In the genomic region with DNA sequence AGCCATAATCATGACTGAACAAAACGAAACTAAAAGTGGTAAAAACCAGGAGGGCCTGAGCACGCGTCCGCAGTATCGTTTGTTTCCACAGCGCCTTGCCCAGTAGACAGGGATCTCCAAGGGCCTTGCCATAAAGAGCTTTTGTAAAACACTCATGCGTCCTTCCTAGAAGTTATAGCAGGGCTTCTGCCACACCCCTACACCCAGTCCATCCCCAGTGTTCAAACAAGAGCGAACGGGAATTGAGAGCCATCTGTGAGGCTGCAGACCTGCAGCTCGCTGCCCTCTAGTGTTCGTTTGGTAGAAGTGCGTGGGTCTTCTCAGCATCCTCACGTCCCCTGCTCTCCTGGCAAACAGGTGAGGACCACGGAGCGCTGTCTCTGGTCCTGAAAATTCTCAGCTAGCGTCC, we compare ENCODE assay signal across 8 mouse cellular contexts. TPM values are rescaled to one million over a fixed set of nuclear protein-coding genes. Genes with fewer than 3 reads are reported as not detected.
DNase-seq lines count a peak whose midpoint lies in the region; ATAC-seq and TF ChIP-seq lines count a peak whose summit lies in the region.

No protein-coding gene starts in this region.

- TF ChIP-seq EP300 in liver, embryonic 14.5 days (IDR thresholded peaks at IDR 0.05; ENCODE audit: low read depth), result no peak

- peak overlapping the region; percentile 31 for H3ac ChIP-seq in C2C12 (ENCODE audit: control insufficient read depth, insufficient read length, low read depth)

- TF ChIP-seq POLR2A in cortical plate, adult 2 months (IDR thresholded peaks at IDR 0.05; ENCODE audit: extremely low read depth, insufficient read depth, low read length), result peak; percentile 13; the same call in 1 of the 2 replicates

- peak overlapping the region; percentile 39 for H3K9ac ChIP-seq in liver, embryonic 14.5 days (replicated peaks)

- ATAC-seq in liver, embryonic 14.5 days (ENCODE audit: insufficient read depth), result peak; percentile 61; the same call in 1 of the 2 replicates

- peak overlapping the region; percentile 23 for H3K4me3 ChIP-seq in C2C12 (ENCODE audit: insufficient read depth, poor library complexity, severe bottlenecking)
- H3K4me3 ChIP-seq in cortical plate, adult 2 months (ENCODE audit: insufficient read depth, low read length), result peak overlapping the region; percentile 48
- peak overlapping the region; percentile 58 to 84 for H3K4me3 ChIP-seq in liver, embryonic 14.5 days (ENCODE audit: insufficient read depth in 1 of 2, low read depth in 2 of 2, low read length in 2 of 2)

- DNase-seq in T-cell, adult 2 months (ENCODE audit: low spot score), result peak; percentile 75
- peak; percentile 72 to 78 for DNase-seq in heart, adult 18-20 months
- DNase-seq in kidney, adult 11 months, result peak; percentile 67
- DNase-seq in liver, embryonic 14.5 days (ENCODE audit: low read depth in 3 of 3, low spot score in 3 of 3), result peak; percentile 65 to 70 (median 67)
- peak; percentile 59 to 67 for DNase-seq in natural killer cell, adult 2 months (ENCODE audit: low spot score in 2 of 2)
- DNase-seq in testis, postnatal 14 days (ENCODE audit: low spot score), result peak; percentile 71

- no peaks in the 10 kb centered on the region for H3K4me1 ChIP-seq in cortical plate, adult 2 months (ENCODE audit: control insufficient read depth, insufficient read depth, low read length)
- H3K4me1 ChIP-seq in liver, embryonic 14.5 days (replicated peaks; ENCODE audit: control insufficient read depth in 2 of 2, insufficient read depth in 2 of 2, low read length in 1 of 2), result 0 out of 4 replicates have a peak, but pooled peaks cover 2 to 3% of the 10 kb centered on the region in 2 experiments

- peaks cover 6% of the 10 kb centered on the region for H3K27me3 ChIP-seq in C2C12 (ENCODE audit: control insufficient read depth, insufficient read depth, insufficient read length)
- H3K27me3 ChIP-seq in liver, embryonic 14.5 days (ENCODE audit: control insufficient read depth, insufficient read depth, low read length), result no peaks in the 10 kb centered on the region

- H3K79me2 ChIP-seq in C2C12 (ENCODE audit: control insufficient read depth, insufficient read depth), result no peaks in the 10 kb centered on the region

- H3K4me2 ChIP-seq in liver, embryonic 14.5 days (ENCODE audit: low read depth), result peak overlapping the region; percentile 73

- TF ChIP-seq CTCF in C2C12 (IDR thresholded peaks at IDR 0.05; ENCODE audit: control insufficient read depth, insufficient read depth, insufficient read length), result peak; percentile 86
- TF ChIP-seq CTCF in cortical plate, adult 2 months (IDR thresholded peaks at IDR 0.05; ENCODE audit: extremely low read depth, insufficient read depth, low read length), result peak; percentile 94
- peak; percentile 97 for TF ChIP-seq CTCF in liver, embryonic 14.5 days (IDR thresholded peaks at IDR 0.05; ENCODE audit: low read depth)

- no peak overlapping the region for H3K27ac ChIP-seq in cortical plate, adult 2 months (ENCODE audit: insufficient read depth, low read length)
- no peak overlapping the region for H3K27ac ChIP-seq in liver, embryonic 14.5 days

- H3K9me3 ChIP-seq in liver, embryonic 14.5 days (ENCODE audit: control insufficient read depth, low read length), result no peaks in the 10 kb centered on the region

- 16% methylated on average over 16 of the region's 16 CpGs for WGBS in liver, embryonic 14.5 days (ENCODE audit: insufficient replicate concordance)

- no peaks in the 10 kb centered on the region for H3K79me3 ChIP-seq in C2C12 (ENCODE audit: low read depth)

- H3K36me3 ChIP-seq in C2C12 (ENCODE audit: control insufficient read depth, insufficient read depth), result no peaks in the 10 kb centered on the region
- H3K36me3 ChIP-seq in liver, embryonic 14.5 days (replicated peaks; ENCODE audit: control insufficient read depth, insufficient read depth, low read depth), result no peaks in the 10 kb centered on the region

TF ChIP-seq in C2C12, 6 proteins besides CTCF, POLR2A, EP300 and RAD21:
- TF ChIP-seq MAX (IDR thresholded peaks at IDR 0.05) (peak; percentile 81), USF1 (IDR thresholded peaks at IDR 0.05; ENCODE audit: low read depth) (no peak), CEBPB (IDR thresholded peaks at IDR 0.05; ENCODE audit: low read depth) (no peak), FOSL1 (IDR thresholded peaks at IDR 0.05; ENCODE audit: insufficient read depth, low read length, poor library complexity, severe bottlenecking) (no peak), MYOG (IDR thresholded peaks at IDR 0.05; ENCODE audit: control insufficient read depth, extremely low read depth, insufficient read length) (no peak), MYOD1 (IDR thresholded peaks at IDR 0.05; ENCODE audit: control insufficient read depth, insufficient read length, low read depth) (peak; percentile 13)
TF ChIP-seq in C2C12: peak in this region for 2.

RNA-seq across cellular contexts. Expression of a gene that starts 10.2 kb away (rescaled TPM):
- polyA plus RNA-seq in C2C12 (2012; fragmentation: generic; extraction: Trizol), result 30.5 TPM
- 35.9 and 39.1 TPM in 2 replicates for polyA plus RNA-seq in cortical plate, adult 2 months (2012; rRNA removed)
- 10 to 100 TPM; 25.2 to 29.1 TPM for total RNA-seq in heart, adult 18-20 months (2021)
- polyA plus RNA-seq in liver, embryonic 14.5 days (2012; rRNA removed), result 10.7 and 14.6 TPM in 2 replicates
- 14.7 and 15.7 TPM in 2 replicates for polyA plus RNA-seq in liver, embryonic 14.5 days (2014; fragmentation: Nextera tagmentation; extraction: Ambion mirVana)

RNA-seq across cellular contexts. Expression of a gene that starts 12.9 kb away (rescaled TPM):
- polyA plus RNA-seq in C2C12 (2012; fragmentation: generic; extraction: Trizol), result 0.70 TPM
- polyA plus RNA-seq in cortical plate, adult 2 months (2012; rRNA removed), result 6.3 and 7.2 TPM in 2 replicates
- total RNA-seq in heart, adult 18-20 months (2021), result 1 to 10 TPM; 1.5 to 2.6 TPM
- 0.10 and 0.12 TPM in 2 replicates for polyA plus RNA-seq in liver, embryonic 14.5 days (2012; rRNA removed)
- 0.19 TPM in 1 of 2 replicates, not detected in the other for polyA plus RNA-seq in liver, embryonic 14.5 days (2014; fragmentation: Nextera tagmentation; extraction: Ambion mirVana)

RNA-seq across cellular contexts. Expression of a gene that starts 25.1 kb away (rescaled TPM):
- 59.2 TPM for polyA plus RNA-seq in C2C12 (2012; fragmentation: generic; extraction: Trizol)
- polyA plus RNA-seq in cortical plate, adult 2 months (2012; rRNA removed), result 52.5 and 56.5 TPM in 2 replicates
- total RNA-seq in heart, adult 18-20 months (2021), result 10 to 100 TPM in 1 of 2 experiments, 1 to 10 TPM in 1; 8.8 to 10.3 TPM
- polyA plus RNA-seq in liver, embryonic 14.5 days (2012; rRNA removed), result 25.0 and 29.3 TPM in 2 replicates
- 34.3 and 34.8 TPM in 2 replicates for polyA plus RNA-seq in liver, embryonic 14.5 days (2014; fragmentation: Nextera tagmentation; extraction: Ambion mirVana)

RNA-seq across cellular contexts. Expression of a gene that starts 39.4 kb away (rescaled TPM):
- polyA plus RNA-seq in C2C12 (2012; fragmentation: generic; extraction: Trizol), result 36.9 TPM
- 113 and 117 TPM in 2 replicates for polyA plus RNA-seq in cortical plate, adult 2 months (2012; rRNA removed)
- 10 to 100 TPM; 19.4 to 22.9 TPM for total RNA-seq in heart, adult 18-20 months (2021)
- 13.2 and 24.4 TPM in 2 replicates for polyA plus RNA-seq in liver, embryonic 14.5 days (2012; rRNA removed)
- 22.2 and 25.7 TPM in 2 replicates for polyA plus RNA-seq in liver, embryonic 14.5 days (2014; fragmentation: Nextera tagmentation; extraction: Ambion mirVana)

RNA-seq across cellular contexts. Expression of a gene that starts 39.5 kb away (rescaled TPM):
- polyA plus RNA-seq in C2C12 (2012; fragmentation: generic; extraction: Trizol), result 26.4 TPM
- polyA plus RNA-seq in cortical plate, adult 2 months (2012; rRNA removed), result 50.6 and 53.1 TPM in 2 replicates
- 10 to 100 TPM; 50.1 to 53.8 TPM for total RNA-seq in heart, adult 18-20 months (2021)
- 2.5 and 2.7 TPM in 2 replicates for polyA plus RNA-seq in liver, embryonic 14.5 days (2012; rRNA removed)
- polyA plus RNA-seq in liver, embryonic 14.5 days (2014; fragmentation: Nextera tagmentation; extraction: Ambion mirVana), result 2.7 and 3.2 TPM in 2 replicates
